Mouse (Mus musculus) heart, adult 2 months (tissue): ENCODE measurements around the gene Dennd2c.

Experiments
- EP300 ChIP-seq: fragments of 200-500 bp; IDR thresholded peaks from 2 replicates; pipeline ENCODE4 v1.6.1; 2011; ENCODE audit warnings: low read depth, low read length, control low read depth; ENCODE audit not compliant: insufficient read depth
- POLR2A ChIP-seq: fragments of 200-500 bp; IDR thresholded peaks from 2 replicates; pipeline ENCODE4 v1.6.1; 2011; ENCODE audit warnings: mild to moderate bottlenecking, low read depth, low read length, control low read depth; ENCODE audit not compliant: insufficient read depth

DNA sequence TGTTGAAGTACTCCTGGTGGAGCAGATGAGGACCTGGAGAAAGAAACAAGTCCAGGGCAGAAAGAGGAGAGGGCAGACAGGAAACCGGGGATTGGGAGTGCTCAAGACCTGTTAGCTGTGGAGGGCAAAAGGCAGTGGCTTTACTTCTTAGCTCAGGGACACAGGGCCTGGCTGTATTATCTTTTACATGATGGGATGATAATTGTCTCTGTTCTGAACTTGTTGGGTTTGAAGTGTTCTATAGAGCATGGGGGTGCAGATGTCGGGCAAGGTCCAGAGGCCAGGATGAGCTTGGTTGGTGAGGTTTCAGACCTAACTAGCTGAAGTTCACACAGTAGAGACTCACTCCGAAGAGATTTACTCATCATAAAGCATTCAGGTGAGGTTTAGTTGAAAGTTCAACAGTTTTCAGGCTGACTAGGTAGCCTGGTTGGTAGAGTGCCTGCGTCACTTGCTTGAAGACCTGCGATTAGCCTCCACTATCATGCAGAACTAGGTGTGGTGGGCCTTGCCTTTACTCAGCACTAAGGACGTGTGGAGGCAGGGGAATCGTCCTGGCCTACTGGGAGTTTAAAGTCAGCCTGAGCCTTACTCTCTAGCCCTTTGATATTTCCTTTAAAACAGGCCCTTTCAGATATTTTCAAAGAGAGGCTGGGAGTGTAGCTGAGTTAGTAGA, 5.3 kb downstream of the Dennd2c start:
- TF ChIP-seq POLR2A, result no peak
- no peak for TF ChIP-seq EP300
